Mouse (Mus musculus) myocyte (in vitro differentiated cells): ENCODE results near the gene Ifna1. TPM values are rescaled to one million over a fixed set of nuclear protein-coding genes. Genes with fewer than 3 reads are reported as not detected.
A peak's percentile ranks its signal among the peaks of the same experiment; 100 is the strongest.
"Not testable (repeated sequence)": the region's sequence is repeated elsewhere in the genome, so short reads cannot be mapped to it uniquely, and the experiment has no call there.

Source experiments
- H3K27me3 ChIP-seq: one replicate; pipeline ENCODE4 v1.6.1; 2011; ENCODE audit not compliant: control insufficient read depth, insufficient read depth, insufficient read length
- H3K36me3 ChIP-seq: one replicate; pipeline ENCODE4 v1.6.1; 2011; ENCODE audit not compliant: control insufficient read depth, insufficient read depth
- H3K4me2 ChIP-seq: one replicate; pipeline ENCODE4 v1.6.1; 2011; ENCODE audit warnings: low read depth, control low read depth
- H3K4me3 ChIP-seq: one replicate; pipeline ENCODE4 v1.5.1; 2011; ENCODE audit warnings: mild to moderate bottlenecking, control low read depth, moderate library complexity
- H3K79me2 ChIP-seq: one replicate; pipeline ENCODE4 v1.6.1; 2011; ENCODE audit not compliant: control insufficient read depth, insufficient read depth
- H3ac ChIP-seq: one replicate; pipeline ENCODE4 v1.6.1; 2011; ENCODE audit not compliant: control insufficient read depth, insufficient read length
- CEBPB ChIP-seq: IDR thresholded peaks from 2 replicates; pipeline ENCODE4 v1.6.1; 2011; ENCODE audit warnings: mild to moderate bottlenecking, moderate library complexity; ENCODE audit not compliant: poor library complexity, insufficient read depth, severe bottlenecking
- E2F4 ChIP-seq: IDR thresholded peaks from one replicate; pipeline ENCODE4 v1.6.1; 2011; ENCODE audit warnings: mild to moderate bottlenecking, control low read depth, moderate library complexity; ENCODE audit not compliant: insufficient read depth
- MAX ChIP-seq: IDR thresholded peaks from one replicate; pipeline ENCODE4 v1.6.1; 2011; ENCODE audit warnings: low read depth, mild to moderate bottlenecking, control low read depth
- MYOD1 ChIP-seq, 3 experiments: IDR thresholded peaks; one replicate each; pipeline ENCODE4 v1.6.1; 2011; ENCODE audit warnings: control low read depth in 2 of 3, low read depth in 2 of 3, mild to moderate bottlenecking in 2 of 3, moderate library complexity in 1 of 3; ENCODE audit not compliant: insufficient read length in 2 of 3, control insufficient read depth in 1 of 3
- MYOG ChIP-seq, 3 experiments: IDR thresholded peaks; one replicate each; pipeline ENCODE4 v1.6.1; 2011; ENCODE audit warnings: control low read depth in 2 of 3, low read depth in 2 of 3, mild to moderate bottlenecking in 2 of 3; ENCODE audit not compliant: insufficient read length in 2 of 3, control insufficient read depth in 1 of 3, insufficient read depth in 1 of 3
- POLR2A ChIP-seq: IDR thresholded peaks from one replicate; pipeline ENCODE4 v1.6.1; 2011; ENCODE audit warnings: low read depth, mild to moderate bottlenecking, control low read depth, moderate library complexity; ENCODE audit not compliant: insufficient read length
- POLR2AphosphoS2 ChIP-seq: IDR thresholded peaks from one replicate; pipeline ENCODE4 v1.6.1; 2011; ENCODE audit warnings: low read depth, control low read depth; ENCODE audit not compliant: insufficient read length
- REST ChIP-seq: IDR thresholded peaks from one replicate; pipeline ENCODE4 v1.6.1; 2011; ENCODE audit warnings: mild to moderate bottlenecking, control low read depth, moderate library complexity; ENCODE audit not compliant: insufficient read depth, insufficient read length
- SRF ChIP-seq: IDR thresholded peaks from one replicate; pipeline ENCODE4 v1.6.1; 2011; ENCODE audit warnings: low read depth; ENCODE audit not compliant: control insufficient read depth, insufficient read length
- TCF12 ChIP-seq: IDR thresholded peaks from one replicate; pipeline ENCODE4 v1.6.1; 2011; ENCODE audit warnings: mild to moderate bottlenecking, control low read depth; ENCODE audit not compliant: poor library complexity, insufficient read depth, severe bottlenecking
- TCF3 ChIP-seq: IDR thresholded peaks from one replicate; pipeline ENCODE4 v1.6.1; 2011; ENCODE audit warnings: low read depth, control low read depth; ENCODE audit not compliant: insufficient read length
- USF1 ChIP-seq: IDR thresholded peaks from one replicate; pipeline ENCODE4 v1.6.1; 2011; ENCODE audit warnings: low read depth, mild to moderate bottlenecking, control low read depth, moderate library complexity
- polyA plus RNA-seq: library from polyadenylated mRNA; unstranded; fragments of >200 nt; fragmentation: generic; extraction: Trizol; gene quantifications from one replicate; pipeline ENCODE4 v1.2.1, GENCODE M21; 2012; ENCODE audit warnings: missing spikeins

Gene Ifna1
- polyA plus RNA-seq, 1 experiment: not detected

- Histone ChIP-seq H3K27me3 (peaks cover 6% of the 10 kb centered on the region), H3ac (no peak overlapping the region), H3K4me3 (no peak overlapping the region), H3K79me2 (no peaks in the 10 kb centered on the region), H3K4me2 (no peak overlapping the region), H3K36me3 (no peaks in the 10 kb centered on the region)
- TF ChIP-seq SRF (no peak), POLR2A (no peak), REST (no peak), MAX (no peak), TCF3 (no peak)
These were observed 26.9 kb upstream of the Ifna1 start for GRCm38 (mm10) chr4:88822995-88823394.

DNA sequence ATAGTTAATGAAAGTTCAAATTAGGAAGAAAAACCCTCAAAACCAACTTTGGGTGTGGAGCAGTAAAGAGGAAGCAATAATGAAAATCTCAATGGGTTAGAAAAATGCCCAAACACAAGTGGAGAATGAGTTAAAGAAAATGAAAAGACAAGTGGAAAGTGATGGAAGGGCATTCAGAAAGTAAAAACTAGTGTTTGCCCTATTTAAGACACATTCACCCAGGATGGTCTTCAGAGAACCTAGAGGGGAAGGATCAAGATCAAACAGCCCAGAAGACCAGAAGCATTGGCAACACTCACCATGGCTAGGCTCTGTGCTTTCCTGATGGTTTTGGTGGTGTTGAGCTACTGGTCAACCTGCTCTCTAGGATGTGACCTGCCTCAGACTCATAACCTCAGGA, 22.8 kb upstream of the Ifna1 start, which contains the start of gene Ifna6:
Gene Ifna6, plus strand, starts transcription at position 301 of the 400 bp plus-strand sequence.
- not testable (repeated sequence) for H3K4me3 ChIP-seq, H3K79me2 ChIP-seq, H3K27me3 ChIP-seq, H3K4me2 ChIP-seq, H3ac ChIP-seq, H3K36me3 ChIP-seq

DNA sequence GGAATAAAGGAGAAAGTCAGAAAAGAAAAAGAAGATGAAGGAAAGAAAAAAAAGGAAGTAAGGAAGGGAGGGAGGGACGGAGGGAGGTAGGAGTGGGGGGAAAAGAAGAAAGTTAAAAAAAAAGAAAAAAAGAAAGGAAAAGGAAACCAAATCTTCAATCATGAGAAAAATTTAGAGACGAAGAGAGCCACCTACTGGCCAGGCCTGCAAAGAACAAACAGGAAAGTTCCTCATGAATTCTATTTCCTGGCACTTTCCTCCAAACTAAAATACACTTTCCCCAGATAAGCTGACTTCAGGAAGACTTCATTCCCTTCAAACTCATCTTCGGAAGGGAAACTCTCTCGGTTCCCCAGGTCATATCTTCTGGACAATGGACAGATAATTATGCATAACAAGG, 19.4 kb upstream of the Ifna1 start:
- no peak for TF ChIP-seq E2F4
- H3ac ChIP-seq: no peak overlapping the region
- H3K4me3 ChIP-seq: no peak overlapping the region
- peaks cover 3% of the 10 kb centered on the region for H3K27me3 ChIP-seq
- H3K4me2 ChIP-seq: peak overlapping the region; percentile 13
- no peaks in the 10 kb centered on the region for H3K79me2 ChIP-seq
- no peaks in the 10 kb centered on the region for H3K36me3 ChIP-seq

DNA sequence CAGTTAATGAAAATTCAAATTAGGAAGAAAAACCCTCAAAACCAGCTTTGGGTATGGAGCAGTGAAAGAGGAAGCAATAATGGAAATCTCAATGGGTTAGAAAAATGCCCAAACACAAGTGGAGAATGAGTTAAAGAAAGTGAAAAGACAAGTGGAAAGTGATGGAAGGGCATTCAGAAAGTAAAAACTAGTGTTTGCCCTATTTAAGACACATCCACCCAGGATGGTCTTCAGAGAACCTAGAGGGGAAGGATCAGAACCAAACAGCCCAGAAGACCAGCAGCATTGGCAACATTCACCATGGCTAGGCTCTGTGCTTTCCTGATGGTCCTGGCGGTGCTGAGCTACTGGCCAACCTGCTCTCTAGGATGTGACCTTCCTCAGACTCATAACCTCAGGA, 14.7 kb upstream of the Ifna1 start, which contains the start of gene Ifna5:
Gene Ifna5, plus strand, starts transcription at position 301 of the 400 bp plus-strand sequence.
- H3K4me3 ChIP-seq, H3K27me3 ChIP-seq, H3K4me2 ChIP-seq: not testable (repeated sequence)

DNA sequence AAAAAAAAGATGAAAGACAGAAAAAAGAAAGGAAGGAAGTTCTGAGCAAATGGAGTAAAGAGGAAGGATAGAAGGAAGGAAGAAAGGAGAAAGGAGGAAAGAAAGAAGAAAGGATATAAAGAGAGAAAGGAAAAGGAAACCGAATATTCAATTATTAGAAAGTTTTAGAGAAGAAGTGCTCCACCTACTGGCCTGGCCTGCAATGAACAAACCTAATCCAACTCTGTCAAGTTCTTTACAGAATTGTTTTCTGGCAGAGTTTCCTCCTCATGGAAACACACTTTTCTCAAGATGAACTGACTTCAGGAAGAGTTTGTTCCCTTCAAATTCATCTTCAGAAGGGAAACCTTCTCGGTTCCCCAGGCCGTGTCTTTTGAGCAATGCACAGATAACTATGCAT, 11.1 kb upstream of the Ifna1 start:
- no peak overlapping the region for H3K4me2 ChIP-seq
- H3K27me3 ChIP-seq: peaks cover 14% of the 10 kb centered on the region
- no peak for TF ChIP-seq REST
- TF ChIP-seq POLR2A: no peak
- TF ChIP-seq TCF3: no peak
- TF ChIP-seq USF1: no peak
- no peak for TF ChIP-seq MAX
- no peak for TF ChIP-seq MYOD1 (IDR thresholded peaks at IDR 0.05; ENCODE audit: control insufficient read depth in 1 of 3, insufficient read length in 2 of 3, low read depth in 2 of 3)
- no peak for TF ChIP-seq MYOG (IDR thresholded peaks at IDR 0.05; ENCODE audit: control insufficient read depth in 1 of 3, insufficient read depth in 1 of 3, insufficient read length in 2 of 3, low read depth in 2 of 3)
- no peak for TF ChIP-seq SRF
- no peak for TF ChIP-seq E2F4
- TF ChIP-seq TCF12: no peak
- H3K79me2 ChIP-seq: no peaks in the 10 kb centered on the region
- H3ac ChIP-seq: no peak overlapping the region
- H3K36me3 ChIP-seq: no peaks in the 10 kb centered on the region
- no peak overlapping the region for H3K4me3 ChIP-seq

More for the DNA sequence above, 14.7 kb upstream of the Ifna1 start, which contains the start of gene Ifna5:
- H3K79me2 ChIP-seq, H3K36me3 ChIP-seq, H3ac ChIP-seq: not testable (repeated sequence)

- Histone ChIP-seq H3ac (no peak overlapping the region), H3K36me3 (no peaks in the 10 kb centered on the region), H3K27me3 (peaks cover 14% of the 10 kb centered on the region), H3K4me2 (no peak overlapping the region), H3K4me3 (no peak overlapping the region), H3K79me2 (no peaks in the 10 kb centered on the region)
- TF ChIP-seq USF1 (no peak), MYOD1 (IDR thresholded peaks at IDR 0.05; ENCODE audit: control insufficient read depth in 1 of 3, insufficient read length in 2 of 3, low read depth in 2 of 3) (no peak), POLR2AphosphoS2 (no peak), CEBPB (no peak), REST (no peak), MAX (no peak), E2F4 (no peak), SRF (no peak), MYOG (IDR thresholded peaks at IDR 0.05; ENCODE audit: control insufficient read depth in 1 of 3, insufficient read depth in 1 of 3, insufficient read length in 2 of 3, low read depth in 2 of 3) (no peak), TCF3 (no peak), POLR2A (no peak), TCF12 (no peak)
These were observed 9.8 kb upstream of the Ifna1 start for GRCm38 (mm10) chr4:88840058-88840457.
